Mouse (Mus musculus) liver, adult (tissue): ENCODE measurements around the gene Pbx1.
A peak's percentile ranks its signal among the peaks of the same experiment; 100 is the strongest.

Experiments
- GATA4 ChIP-seq: IDR thresholded peaks from 2 replicates; pipeline ENCODE4 v1.6.1; 2014; ENCODE audit warnings: mild to moderate bottlenecking, low read length; ENCODE audit not compliant: insufficient replicate concordance

Gene Pbx1

DNA sequence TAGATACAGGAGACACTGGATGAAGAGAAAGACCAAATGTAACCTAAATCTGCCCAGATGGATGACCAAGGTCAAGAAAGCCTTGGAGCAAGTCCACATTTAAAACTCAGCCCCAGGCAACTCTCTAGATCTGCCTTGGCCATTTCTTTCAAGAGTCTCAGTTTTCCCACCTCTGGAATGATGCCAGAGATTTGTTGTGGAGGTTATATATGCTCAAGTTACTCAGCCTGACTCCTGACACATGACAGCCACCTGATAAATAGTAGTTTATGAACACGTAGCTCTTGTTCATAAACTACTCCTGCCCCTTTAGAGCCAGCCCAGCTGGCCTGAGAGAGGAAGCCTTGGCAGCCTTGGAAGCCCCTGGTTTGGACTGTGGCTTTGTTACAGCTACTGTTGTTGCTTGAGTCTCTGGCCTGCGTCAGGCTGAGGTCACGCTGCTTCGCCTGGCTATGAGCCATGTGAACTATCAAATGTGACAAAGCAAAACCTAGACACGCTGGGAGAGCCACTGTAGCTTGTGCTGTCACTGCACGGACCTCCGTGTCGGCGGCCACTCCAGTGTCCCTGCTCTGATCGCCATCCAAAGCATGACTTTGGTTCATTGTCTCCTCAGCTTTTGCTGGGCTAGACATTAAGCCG, 140.9 kb downstream of the Pbx1 start:
- no peak for TF ChIP-seq GATA4

- TF ChIP-seq GATA4, result no peak
These were observed 141.7 kb downstream of the Pbx1 start for GRCm38 (mm10) chr1:168290236-168290985.

- no peak for TF ChIP-seq GATA4
These were observed 143.1 kb downstream of the Pbx1 start for GRCm38 (mm10) chr1:168288891-168289545.

- TF ChIP-seq GATA4, result peak; percentile 100
These were observed 144.1 kb downstream of the Pbx1 start for GRCm38 (mm10) chr1:168287843-168288591.

GRCm38 (mm10) chr1:168286862-168287650, 145.0 kb downstream of the Pbx1 start:
- no peak for TF ChIP-seq GATA4

DNA sequence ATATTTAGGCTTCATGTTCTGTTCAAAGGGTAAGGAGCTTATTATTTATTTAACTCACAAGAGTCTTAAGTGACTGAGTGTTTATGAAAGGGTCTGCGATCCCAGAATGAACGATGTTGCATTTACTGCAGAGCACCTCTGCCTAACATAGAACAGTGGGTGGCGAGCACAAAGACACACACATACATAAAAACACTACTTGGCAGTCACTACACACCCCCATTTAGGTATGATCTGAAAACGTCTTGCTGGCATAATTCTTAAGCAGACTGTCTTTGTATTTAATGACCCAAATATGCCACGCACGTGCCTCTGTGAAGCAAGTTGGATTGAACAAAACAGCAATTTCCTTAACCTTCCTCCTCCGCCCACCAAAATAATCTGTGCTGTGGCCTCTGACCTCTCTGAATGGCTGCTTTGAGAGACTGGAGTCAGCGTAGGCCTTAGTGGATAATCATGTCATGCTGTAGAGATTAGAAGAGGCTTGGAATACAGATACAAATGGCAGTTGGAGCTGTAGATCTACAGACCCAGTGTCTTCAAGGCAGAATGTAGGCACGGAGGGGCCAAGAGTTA, 147.4 kb downstream of the Pbx1 start:
- 0 out of 2 replicates have a peak, but pooled peaks have one; percentile 24 for TF ChIP-seq GATA4

GRCm38 (mm10) chr1:168283841-168284565, 148.1 kb downstream of the Pbx1 start:
- no peak for TF ChIP-seq GATA4

DNA sequence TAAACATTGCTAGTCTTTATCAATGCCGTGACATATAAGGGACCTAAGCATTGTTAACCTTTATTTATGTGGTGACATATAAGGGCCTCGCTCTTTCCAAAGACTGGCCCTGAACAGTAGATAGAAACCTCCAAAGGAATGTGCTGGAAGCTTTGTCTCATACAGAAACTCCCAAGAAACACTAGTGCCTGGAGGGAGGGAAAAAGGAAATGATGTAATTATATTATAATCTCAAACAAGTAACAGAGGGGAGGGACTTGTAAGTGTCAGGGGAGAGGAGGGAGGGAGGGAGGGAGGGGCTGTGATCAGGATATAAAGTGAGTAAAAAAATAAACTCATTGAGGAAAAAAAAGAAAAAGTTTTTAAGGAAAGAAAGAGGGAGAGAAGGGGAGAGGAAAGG, 148.6 kb downstream of the Pbx1 start:
- no peak for TF ChIP-seq GATA4

- TF ChIP-seq GATA4, result no peak
These were observed 156.4 kb downstream of the Pbx1 start for GRCm38 (mm10) chr1:168275678-168276077.

DNA sequence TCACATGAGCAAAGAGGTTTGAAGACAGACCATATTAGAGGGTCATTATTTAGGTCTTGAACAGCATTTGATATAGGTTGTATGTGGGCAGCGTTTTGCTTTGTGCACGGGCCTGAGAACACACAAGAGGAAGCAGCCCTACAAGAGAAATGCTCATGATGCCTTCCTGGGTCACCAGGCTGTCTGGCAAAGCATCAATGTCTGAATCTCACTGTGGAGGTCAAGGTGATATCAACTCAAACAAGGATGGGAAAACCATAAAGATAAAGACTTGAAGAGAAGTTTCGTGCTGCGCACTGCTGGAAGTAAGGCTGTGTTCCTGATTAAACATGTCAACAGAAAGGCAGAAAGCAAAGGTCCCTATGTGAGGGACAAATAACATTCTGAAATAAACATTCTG, 157.8 kb downstream of the Pbx1 start:
- TF ChIP-seq GATA4, result no peak

DNA sequence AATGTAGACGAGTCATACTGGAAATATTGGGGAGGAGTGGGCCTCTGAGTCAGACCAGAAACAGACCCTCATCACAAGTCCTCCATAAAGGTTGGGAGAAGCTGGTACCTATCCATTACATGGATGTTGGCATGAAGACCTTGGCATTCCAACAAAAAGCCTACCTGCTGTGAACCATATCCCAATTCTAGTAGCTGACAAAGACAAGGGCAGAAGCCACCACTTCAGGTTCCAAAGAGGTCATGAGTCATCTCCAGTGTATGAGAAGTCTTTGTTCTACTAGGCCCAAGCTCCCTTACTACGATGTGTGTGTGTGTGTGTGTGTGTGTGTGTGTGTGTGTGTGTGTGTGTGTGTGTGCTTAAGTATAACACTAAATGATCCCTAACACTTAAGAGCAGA, 160.0 kb downstream of the Pbx1 start:
- no peak for TF ChIP-seq GATA4

DNA sequence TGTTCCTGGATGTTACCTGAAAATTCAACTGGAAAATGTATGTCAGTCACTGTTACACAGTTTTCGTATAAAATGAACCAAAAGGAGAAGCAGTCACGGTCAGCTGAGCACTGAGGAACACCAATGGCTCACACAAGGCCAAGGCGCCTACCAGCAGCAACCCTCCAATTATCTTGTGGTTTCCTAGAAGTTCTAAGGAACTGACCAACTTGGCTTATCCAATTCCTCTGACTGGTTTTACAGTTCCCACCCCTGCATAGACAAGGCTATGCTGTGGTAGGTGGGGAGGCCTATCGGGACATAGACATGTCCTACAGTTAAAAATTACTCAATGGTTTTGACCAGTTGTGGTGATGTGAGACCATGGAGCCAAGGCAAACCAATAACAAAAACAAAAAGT, 160.9 kb downstream of the Pbx1 start:
- TF ChIP-seq GATA4, result no peak

DNA sequence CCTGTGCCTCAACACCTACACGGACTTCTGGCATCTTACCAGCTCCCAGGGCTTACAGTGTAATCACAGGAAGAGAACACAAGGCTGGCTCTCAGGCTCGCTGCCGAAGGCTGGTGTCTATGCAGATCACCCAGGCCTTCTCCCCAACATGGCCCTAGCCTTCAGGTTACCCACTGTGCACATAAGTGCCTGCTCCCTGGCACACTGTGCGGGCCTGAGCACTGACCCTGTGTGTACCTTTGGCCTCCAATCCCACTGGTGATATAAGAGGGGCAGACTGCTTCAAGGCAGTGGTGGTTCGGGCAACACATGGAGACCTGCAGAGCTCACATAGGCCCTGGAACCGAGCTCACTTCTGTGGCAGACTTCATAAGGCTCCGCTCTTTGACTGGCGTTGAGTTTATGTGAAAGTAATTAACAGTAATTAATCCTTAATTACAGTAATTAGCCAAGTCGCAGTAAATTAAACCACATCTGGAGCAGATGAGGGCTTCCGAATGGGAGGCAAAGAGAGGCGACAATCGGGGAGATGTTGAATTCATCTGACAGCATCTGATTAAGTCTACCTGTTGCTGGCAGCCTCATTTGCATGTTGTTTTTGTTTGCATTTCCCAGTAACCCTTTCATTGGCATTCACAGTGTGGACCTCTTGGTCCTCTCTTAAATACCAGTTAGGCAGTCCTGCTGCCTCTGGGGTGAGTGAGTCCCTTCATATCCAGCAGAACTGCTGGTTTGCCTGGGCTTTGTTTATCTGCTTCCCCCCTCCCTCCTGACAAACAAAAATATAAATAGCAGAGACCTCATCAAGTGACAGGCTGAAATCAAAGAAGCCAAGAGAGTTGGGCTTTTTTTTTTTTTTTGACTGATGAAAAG, 163.1 kb downstream of the Pbx1 start:
- TF ChIP-seq GATA4, result no peak
